ENCODE assay signal across 26 mouse cellular contexts in genomic region chr3:81022266-81022665, GRCm38 (mm10). TPM values are rescaled to one million over a fixed set of nuclear protein-coding genes. Genes with fewer than 3 reads are reported as not detected.
"Had no signal": no experiment of that assay in that cellular context is flagged by ENCODE, and none has a peak within 500 bp of the region (broad histone marks: within the 10 kb centered on the region; RNA-seq: fewer than 3 reads in every experiment).

No protein-coding gene starts in this region.

- H3K4me1 ChIP-seq: hindbrain, embryonic 12.5 days; liver, embryonic 12.5 days had no signal

- H3K9ac ChIP-seq: heart, embryonic 12.5 days; hindbrain, embryonic 12.5 days; hindbrain, embryonic 14.5 days; intestine, embryonic 15.5 days; kidney, embryonic 15.5 days; limb, embryonic 13.5 days; limb, embryonic 15.5 days; liver, embryonic 12.5 days; liver, embryonic 14.5 days had no signal

- DNase-seq: gastrocnemius, adult 2 months; gastrocnemius, postnatal 10 days; gastrocnemius, postnatal 25 days; heart, adult 18-20 months; heart, postnatal 10 days; heart, postnatal 4 days; kidney, adult 18-20 months; kidney, adult 9 months; kidney, postnatal 14 days; layer of hippocampus, adult 9-11 months; layer of hippocampus, postnatal 36 days; left cerebral cortex, postnatal 4 days had no signal

- H3K9me3 ChIP-seq: heart, embryonic 10.5 days; heart, embryonic 12.5 days; hindbrain, embryonic 10.5 days; hindbrain, embryonic 12.5 days; intestine, embryonic 15.5 days; kidney, embryonic 15.5 days; limb, embryonic 13.5 days; limb, embryonic 15.5 days; liver, embryonic 12.5 days had no signal

- H3K4me3 ChIP-seq: gastrocnemius, adult 2 months; heart, embryonic 10.5 days; heart, embryonic 12.5 days; hindbrain, embryonic 10.5 days; hindbrain, embryonic 12.5 days; intestine, embryonic 15.5 days; kidney, embryonic 15.5 days; limb, embryonic 13.5 days; limb, embryonic 15.5 days; liver, embryonic 12.5 days had no signal

- H3K27me3 ChIP-seq: heart, embryonic 12.5 days; hindbrain, embryonic 12.5 days; intestine, embryonic 15.5 days; kidney, embryonic 15.5 days; limb, embryonic 15.5 days; liver, embryonic 12.5 days had no signal

- H3K27ac ChIP-seq: gastrocnemius, adult 2 months; heart, embryonic 10.5 days; hindbrain, embryonic 10.5 days; hindbrain, embryonic 12.5 days; hindbrain, embryonic 14.5 days; intestine, embryonic 15.5 days; kidney, embryonic 15.5 days; kidney, postnatal 0 days; limb, embryonic 13.5 days; limb, embryonic 15.5 days; liver, embryonic 12.5 days; liver, embryonic 14.5 days had no signal

- H3K36me3 ChIP-seq: heart, embryonic 10.5 days; heart, embryonic 12.5 days; hindbrain, embryonic 10.5 days; hindbrain, embryonic 12.5 days; intestine, embryonic 15.5 days; kidney, embryonic 15.5 days; limb, embryonic 13.5 days; limb, embryonic 15.5 days; liver, embryonic 12.5 days had no signal

RNA-seq across cellular contexts. Expression of gene Pdgfc, which starts 13.9 kb away (rescaled TPM):
- total RNA-seq: granulocyte monocyte progenitor cell, adult 5-6 weeks had no signal
- polyA plus RNA-seq: inflammation-experienced regulatory T-cells, adult 6 months had no signal
